In genomic region chr3:58448230-58448629, GRCm38 (mm10) we compare ENCODE assay signal across 9 mouse cellular contexts. TPM values are rescaled to one million over a fixed set of nuclear protein-coding genes. Genes with fewer than 3 reads are reported as not detected.
DNase-seq lines count a peak whose midpoint lies in the region; ATAC-seq and TF ChIP-seq lines count a peak whose summit lies in the region.
"Had no signal": no experiment of that assay in that cellular context is flagged by ENCODE, and none has a peak within 500 bp of the region (broad histone marks: within the 10 kb centered on the region; RNA-seq: fewer than 3 reads in every experiment).

No protein-coding gene starts in this region.

- H3K27ac ChIP-seq in kidney, embryonic 14.5 days (ENCODE audit: low read depth, low read length): no peak overlapping the region
- H3K27ac ChIP-seq in intestine, embryonic 16.5 days (ENCODE audit: low read length): no peak overlapping the region
- H3K27ac ChIP-seq: neural tube, embryonic 13.5 days had no signal

- TF ChIP-seq CTCF in E14TG2a.4 (conservative IDR thresholded peaks at IDR 0.05; ENCODE audit: low read length): peak; percentile 67

- H3K36me3 ChIP-seq in kidney, embryonic 14.5 days (ENCODE audit: control insufficient read depth, insufficient read depth, low read length): no peaks in the 10 kb centered on the region
- peaks cover 7% of the 10 kb centered on the region; the same call in 1 of the 2 replicates for H3K36me3 ChIP-seq in E14TG2a.4 (ENCODE audit: insufficient read depth, low read length)
- 0 out of 2 replicates have a peak, but pooled peaks cover under 1% of the 10 kb centered on the region for H3K36me3 ChIP-seq in intestine, embryonic 16.5 days (ENCODE audit: control insufficient read depth, insufficient read depth, low read length)
- H3K36me3 ChIP-seq: neural tube, embryonic 13.5 days had no signal

- DNase-seq in kidney, postnatal 10 days: peak; percentile 17
- DNase-seq in c-Kit-positive CD71-negative TER-119-negative erythroid progenitor cells, embryonic 14.5 days (ENCODE audit: low read depth): peak; percentile 19
- DNase-seq in left cerebral cortex, adult 18-20 months (ENCODE audit: low spot score in 2 of 2): no peak
- DNase-seq in cerebellum, adult 18-20 months: no peak

- no peaks in the 10 kb centered on the region for H3K27me3 ChIP-seq in kidney, embryonic 14.5 days (ENCODE audit: control insufficient read depth, insufficient read depth, low read length)
- no peaks in the 10 kb centered on the region for H3K27me3 ChIP-seq in E14TG2a.4 (ENCODE audit: insufficient read depth, low read length)
- H3K27me3 ChIP-seq in intestine, embryonic 16.5 days (replicated peaks; ENCODE audit: control insufficient read depth, insufficient read depth, low read length): no peaks in the 10 kb centered on the region
- H3K27me3 ChIP-seq: neural tube, embryonic 13.5 days had no signal

- no peak overlapping the region for H3K4me3 ChIP-seq in kidney, embryonic 14.5 days (ENCODE audit: low read length)
- no peak overlapping the region for H3K4me3 ChIP-seq in E14TG2a.4 (replicated peaks; ENCODE audit: low read length)
- H3K4me3 ChIP-seq in intestine, embryonic 16.5 days (ENCODE audit: low read length): no peak overlapping the region
- H3K4me3 ChIP-seq: neural tube, embryonic 13.5 days had no signal

- H3K4me2 ChIP-seq in kidney, embryonic 14.5 days (replicated peaks; ENCODE audit: low read depth, low read length): no peak overlapping the region
- no peak overlapping the region for H3K4me2 ChIP-seq in intestine, embryonic 16.5 days (ENCODE audit: low read depth, low read length)
- H3K4me2 ChIP-seq: neural tube, embryonic 13.5 days had no signal

- no peak for ATAC-seq in kidney, embryonic 14.5 days (ENCODE audit: low FRiP score, low TSS enrichment)
- ATAC-seq in neutrophil, adult 5-6 weeks (ENCODE audit: extremely low read depth, insufficient number of reproducible peaks, low FRiP score, poor library complexity, severe bottlenecking): peak; percentile 71
- no peak for ATAC-seq in intestine, embryonic 16.5 days

- 96% methylated on average over 2 of the region's 2 CpGs for WGBS in kidney, embryonic 14.5 days
- WGBS in intestine, embryonic 16.5 days: 99% methylated on average over 2 of the region's 2 CpGs

- no peaks in the 10 kb centered on the region for H3K4me1 ChIP-seq in kidney, embryonic 14.5 days (ENCODE audit: control insufficient read depth, insufficient read depth, low read length)
- peaks cover 2% of the 10 kb centered on the region for H3K4me1 ChIP-seq in E14TG2a.4 (replicated peaks; ENCODE audit: low read depth, low read length)
- no peaks in the 10 kb centered on the region for H3K4me1 ChIP-seq in intestine, embryonic 16.5 days (ENCODE audit: control insufficient read depth, insufficient read depth, low read length)
- H3K4me1 ChIP-seq: neural tube, embryonic 13.5 days had no signal

- no peak overlapping the region for H3K9ac ChIP-seq in kidney, embryonic 14.5 days (ENCODE audit: low read depth, low read length)
- H3K9ac ChIP-seq in intestine, embryonic 16.5 days (ENCODE audit: low read depth, low read length): no peak overlapping the region
- H3K9ac ChIP-seq: neural tube, embryonic 13.5 days had no signal

- no peaks in the 10 kb centered on the region for H3K9me3 ChIP-seq in kidney, embryonic 14.5 days (ENCODE audit: control insufficient read depth, low read length)
- H3K9me3 ChIP-seq in E14TG2a.4 (ENCODE audit: low read length): no peaks in the 10 kb centered on the region
- H3K9me3 ChIP-seq in intestine, embryonic 16.5 days (ENCODE audit: control insufficient read depth, low read length): no peaks in the 10 kb centered on the region
- H3K9me3 ChIP-seq: neural tube, embryonic 13.5 days had no signal

RNA-seq across cellular contexts. Expression of gene Tsc22d2, which starts 33.7 kb away (rescaled TPM):
- polyA plus RNA-seq in kidney, embryonic 14.5 days (2014; fragmentation: Nextera tagmentation; extraction: Ambion mirVana): 16.1 and 17.9 TPM in 2 replicates
- 37.7 and 48.1 TPM in 2 replicates for total RNA-seq in neutrophil, adult 5-6 weeks (2017)
- total RNA-seq in left cerebral cortex, adult 18-20 months (2021): 10 to 100 TPM; 37.4 to 38.8 TPM
- 5.0 and 6.1 TPM in 2 replicates for polyA plus RNA-seq in intestine, embryonic 16.5 days (2015; fragmentation: Nextera tagmentation; extraction: Ambion mirVana)

Comparison
In these comparisons a context has a peak if more than half of its experiments do, and no peak if none do; other contexts are left out.
1. DNase-seq: peak in kidney, postnatal 10 days (single experiment) and c-Kit-positive CD71-negative TER-119-negative erythroid progenitor cells, embryonic 14.5 days (single experiment); none in left cerebral cortex, adult 18-20 months (0 of 2) and cerebellum, adult 18-20 months (0 of 2).